Mouse (Mus musculus): ENCODE results near the gene BC004004. TPM values are rescaled to one million over a fixed set of nuclear protein-coding genes. Genes with fewer than 3 reads are reported as not detected.

BC004004 gene
- polyA plus RNA-seq, 1 experiment from 2014 or later, result 85.6 TPM

GRCm38 (mm10) chr17:29340406-29341261 lies 72.0 kb downstream of the BC004004 start:
- H3K4me1 ChIP-seq (ENCODE audit: insufficient read depth, low read length), result peaks cover 44% of the 10 kb centered on the region
- H3K36me3 ChIP-seq (ENCODE audit: insufficient read depth, low read length), result peaks cover 48% of the 10 kb centered on the region
- no peaks in the 10 kb centered on the region for H3K27me3 ChIP-seq (ENCODE audit: insufficient read depth, low read length)
- WGBS, result 73% methylated on average over 18 of the region's 18 CpGs
- H3K4me3 ChIP-seq (ENCODE audit: low read length), result no peak overlapping the region
- H3K4me2 ChIP-seq (replicated peaks; ENCODE audit: low read depth, low read length), result no peak overlapping the region
- H3K9me3 ChIP-seq (ENCODE audit: low read length), result no peaks in the 10 kb centered on the region
- peak overlapping the region; percentile 89 for H3K27ac ChIP-seq (ENCODE audit: low read length)
- H3K9ac ChIP-seq (replicated peaks; ENCODE audit: low read length), result no peak overlapping the region
- 0 out of 2 replicates have a peak, but pooled peaks have one; percentile 16 for ATAC-seq (ENCODE audit: low FRiP score, low TSS enrichment)

- H3K9ac ChIP-seq (replicated peaks; ENCODE audit: low read length), result peak overlapping the region; percentile 41; the same call in 1 of the 2 replicates
- peak; percentile 72 for ATAC-seq (ENCODE audit: low FRiP score, low TSS enrichment)
Observed at GRCm38 (mm10) chr17:29341591-29342003, 73.0 kb downstream of the BC004004 start.

GRCm38 (mm10) chr17:29342010-29342910 lies 73.7 kb downstream of the BC004004 start:
- WGBS, result 29% methylated on average over 13 of the region's 13 CpGs
- H3K4me2 ChIP-seq (replicated peaks; ENCODE audit: low read depth, low read length), result peak overlapping the region; percentile 33; the same call in 1 of the 2 replicates
- peaks cover 31% of the 10 kb centered on the region for H3K36me3 ChIP-seq (ENCODE audit: insufficient read depth, low read length)
- H3K9ac ChIP-seq (replicated peaks; ENCODE audit: low read length), result 0 out of 2 replicates have a peak overlapping the region, but pooled peaks have one; percentile 41
- ATAC-seq (ENCODE audit: low FRiP score, low TSS enrichment), result peak; percentile 87
- H3K9me3 ChIP-seq (ENCODE audit: low read length), result no peaks in the 10 kb centered on the region
- no peaks in the 10 kb centered on the region for H3K27me3 ChIP-seq (ENCODE audit: insufficient read depth, low read length)
- H3K4me1 ChIP-seq (ENCODE audit: insufficient read depth, low read length), result peaks cover 54% of the 10 kb centered on the region
- no peak overlapping the region for H3K4me3 ChIP-seq (ENCODE audit: low read length)
- peak overlapping the region; percentile 89 for H3K27ac ChIP-seq (ENCODE audit: low read length)

More at GRCm38 (mm10) chr17:29341591-29342003, 73.0 kb downstream of the BC004004 start:
- no peaks in the 10 kb centered on the region for H3K27me3 ChIP-seq (ENCODE audit: insufficient read depth, low read length)
- peaks cover 54% of the 10 kb centered on the region for H3K4me1 ChIP-seq (ENCODE audit: insufficient read depth, low read length)
- peak overlapping the region; percentile 33 for H3K4me2 ChIP-seq (replicated peaks; ENCODE audit: low read depth, low read length)
- H3K4me3 ChIP-seq (ENCODE audit: low read length), result 0 out of 2 replicates have a peak overlapping the region, but pooled peaks have one; percentile 8
- H3K9me3 ChIP-seq (ENCODE audit: low read length), result no peaks in the 10 kb centered on the region
- peak overlapping the region; percentile 89 for H3K27ac ChIP-seq (ENCODE audit: low read length)
- H3K36me3 ChIP-seq (ENCODE audit: insufficient read depth, low read length), result peaks cover 38% of the 10 kb centered on the region
- WGBS, result 10% methylated on average over 9 of the region's 9 CpGs

GRCm38 (mm10) chr17:29343241-29343640 lies 74.7 kb downstream of the BC004004 start:
- H3K27ac ChIP-seq (ENCODE audit: low read length), result no peak overlapping the region
- peaks cover 56% of the 10 kb centered on the region for H3K4me1 ChIP-seq (ENCODE audit: insufficient read depth, low read length)
- ATAC-seq (ENCODE audit: low FRiP score, low TSS enrichment), result no peak
- WGBS, result 83% methylated on average over 5 of the region's 5 CpGs
- H3K27me3 ChIP-seq (ENCODE audit: insufficient read depth, low read length), result no peaks in the 10 kb centered on the region
- no peak overlapping the region for H3K4me3 ChIP-seq (ENCODE audit: low read length)
- H3K36me3 ChIP-seq (ENCODE audit: insufficient read depth, low read length), result peaks cover 24% of the 10 kb centered on the region
- H3K9me3 ChIP-seq (ENCODE audit: low read length), result no peaks in the 10 kb centered on the region
- H3K4me2 ChIP-seq (replicated peaks; ENCODE audit: low read depth, low read length), result no peak overlapping the region
- no peak overlapping the region for H3K9ac ChIP-seq (replicated peaks; ENCODE audit: low read length)

- H3K27me3 ChIP-seq (ENCODE audit: insufficient read depth, low read length), result no peaks in the 10 kb centered on the region
- no peak overlapping the region for H3K27ac ChIP-seq (ENCODE audit: low read length)
- no peak overlapping the region for H3K4me2 ChIP-seq (replicated peaks; ENCODE audit: low read depth, low read length)
- no peaks in the 10 kb centered on the region for H3K9me3 ChIP-seq (ENCODE audit: low read length)
- no peak for ATAC-seq (ENCODE audit: low FRiP score, low TSS enrichment)
- H3K36me3 ChIP-seq (ENCODE audit: insufficient read depth, low read length), result 0 out of 2 replicates have a peak, but pooled peaks cover 4% of the 10 kb centered on the region
- WGBS, result 94% methylated on average over 12 of the region's 12 CpGs
- H3K4me1 ChIP-seq (ENCODE audit: insufficient read depth, low read length), result peaks cover 51% of the 10 kb centered on the region
- H3K4me3 ChIP-seq (ENCODE audit: low read length), result no peak overlapping the region
- H3K9ac ChIP-seq (replicated peaks; ENCODE audit: low read length), result no peak overlapping the region
Observed at GRCm38 (mm10) chr17:29345272-29345671, 76.7 kb downstream of the BC004004 start.

- Histone ChIP-seq H3K36me3 (ENCODE audit: insufficient read depth, low read length) (0 out of 2 replicates have a peak, but pooled peaks cover 4% of the 10 kb centered on the region), H3K4me3 (ENCODE audit: low read length) (peak overlapping the region; percentile 88), H3K9me3 (ENCODE audit: low read length) (no peaks in the 10 kb centered on the region), H3K27me3 (ENCODE audit: insufficient read depth, low read length) (no peaks in the 10 kb centered on the region), H3K27ac (ENCODE audit: low read length) (peak overlapping the region; percentile 98), H3K4me1 (ENCODE audit: insufficient read depth, low read length) (peaks cover 38% of the 10 kb centered on the region), H3K4me2 (replicated peaks; ENCODE audit: low read depth, low read length) (peak overlapping the region; percentile 68), H3K9ac (replicated peaks; ENCODE audit: low read length) (peak overlapping the region; percentile 94)
- 5% methylated on average over 11 of the region's 11 CpGs for WGBS
- ATAC-seq (ENCODE audit: low FRiP score, low TSS enrichment), result no peak
Observed at GRCm38 (mm10) chr17:29346496-29347125, 78.0 kb downstream of the BC004004 start.

GRCm38 (mm10) chr17:29347126-29347644 lies 78.6 kb downstream of the BC004004 start:
- peak overlapping the region; percentile 88 for H3K4me3 ChIP-seq (ENCODE audit: low read length)
- 0 out of 2 replicates have a peak, but pooled peaks cover 4% of the 10 kb centered on the region for H3K36me3 ChIP-seq (ENCODE audit: insufficient read depth, low read length)
- peak overlapping the region; percentile 94 for H3K9ac ChIP-seq (replicated peaks; ENCODE audit: low read length)
- H3K27ac ChIP-seq (ENCODE audit: low read length), result peak overlapping the region; percentile 98
- H3K4me2 ChIP-seq (replicated peaks; ENCODE audit: low read depth, low read length), result peak overlapping the region; percentile 68
- H3K9me3 ChIP-seq (ENCODE audit: low read length), result no peaks in the 10 kb centered on the region
- peaks cover 32% of the 10 kb centered on the region for H3K4me1 ChIP-seq (ENCODE audit: insufficient read depth, low read length)
- ATAC-seq (ENCODE audit: low FRiP score, low TSS enrichment), result no peak
- under 1% methylated on average over 44 of the region's 45 CpGs for WGBS
- H3K27me3 ChIP-seq (ENCODE audit: insufficient read depth, low read length), result no peaks in the 10 kb centered on the region

GRCm38 (mm10) chr17:29347645-29348256 lies 79.2 kb downstream of the BC004004 start, which contains the start of gene Mtch1:
TSS of gene Mtch1 (minus strand) at chr17:29347934.
- 0 out of 2 replicates have a peak, but pooled peaks cover 4% of the 10 kb centered on the region for H3K36me3 ChIP-seq (ENCODE audit: insufficient read depth, low read length)
- ATAC-seq (ENCODE audit: low FRiP score, low TSS enrichment), result peak; percentile 93
- no peaks in the 10 kb centered on the region for H3K27me3 ChIP-seq (ENCODE audit: insufficient read depth, low read length)
- under 1% methylated on average over 43 of the region's 53 CpGs for WGBS
- H3K4me3 ChIP-seq (ENCODE audit: low read length), result peak within 1 kb of the TSS; percentile 88
- peak within 1 kb of the TSS; percentile 68 for H3K4me2 ChIP-seq (replicated peaks; ENCODE audit: low read depth, low read length)
- H3K4me1 ChIP-seq (ENCODE audit: insufficient read depth, low read length), result peaks cover 27% of the 10 kb centered on the region
- H3K27ac ChIP-seq (ENCODE audit: low read length), result peak within 1 kb of the TSS; percentile 98
- no peaks in the 10 kb centered on the region for H3K9me3 ChIP-seq (ENCODE audit: low read length)
- peak within 1 kb of the TSS; percentile 94 for H3K9ac ChIP-seq (replicated peaks; ENCODE audit: low read length)
